Mouse (Mus musculus): ENCODE results near the gene Mterf1a. TPM values are rescaled to one million over a fixed set of nuclear protein-coding genes. Genes with fewer than 3 reads are reported as not detected.
A peak's percentile ranks its signal among the peaks of the same experiment; 100 is the strongest.
"Not testable (repeated sequence)": the region's sequence is repeated elsewhere in the genome, so short reads cannot be mapped to it uniquely, and the experiment has no call there.

The Mterf1a gene
- 7.8 and 8.1 TPM in 2 replicates for polyA plus RNA-seq (2015; fragmentation: Nextera tagmentation; extraction: Ambion mirVana)

DNA sequence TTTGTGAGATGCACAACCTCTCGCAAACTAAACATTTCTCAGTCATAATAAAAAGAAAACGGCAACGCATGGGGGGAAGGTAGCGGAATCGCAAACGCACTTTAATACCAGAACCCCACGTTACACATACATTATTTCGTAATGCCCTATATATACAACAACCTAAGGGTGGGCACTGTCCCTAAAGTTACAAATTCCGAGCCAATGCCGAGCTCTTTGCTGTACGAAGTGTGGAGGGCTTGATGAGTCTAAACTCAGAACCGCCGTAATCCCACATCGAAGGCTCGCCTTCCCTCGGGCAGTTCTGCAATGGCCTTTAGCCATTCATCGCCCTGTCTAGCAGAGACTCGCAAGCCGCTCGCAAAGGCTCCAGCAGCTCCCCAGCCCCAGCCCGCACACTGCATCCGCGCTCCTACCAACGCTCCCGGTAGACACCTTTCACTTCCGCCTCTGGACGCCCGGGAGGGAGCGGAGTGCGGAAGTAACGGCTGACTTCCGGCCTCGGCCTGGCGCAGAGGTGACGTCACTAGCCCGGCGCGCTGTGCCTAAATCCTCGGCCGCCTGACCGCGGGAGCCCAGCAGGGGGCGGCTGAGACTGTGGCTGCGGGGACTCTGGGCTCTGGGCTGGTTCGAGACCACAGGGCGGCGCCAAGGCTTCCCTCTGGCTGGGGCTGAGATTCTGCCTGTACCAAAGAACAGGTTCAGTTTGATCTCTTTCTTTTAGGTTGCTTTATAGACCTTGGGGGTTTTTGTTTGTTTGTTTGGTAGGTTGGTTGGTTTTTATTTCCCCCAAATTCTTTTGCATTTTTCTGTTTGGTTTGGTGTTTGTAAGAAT is at the start of gene Mterf1a:
Gene Mterf1a, minus strand, starts transcription at position 475 of the 835 bp plus-strand sequence.
- not testable (repeated sequence) for H3K36me3 ChIP-seq; H3K9me3 ChIP-seq (replicated peaks); H3K27me3 ChIP-seq; H3K27ac ChIP-seq (replicated peaks); H3K4me1 ChIP-seq
- Histone ChIP-seq H3K4me3 (replicated peaks) (peak within 1 kb of the TSS; percentile 42), H3K4me2 (replicated peaks) (peak within 1 kb of the TSS; percentile 51), H3K9ac (peak within 1 kb of the TSS; percentile 22; the same call in 1 of the 2 replicates)
- WGBS, result 1% methylated on average over 10 of the region's 47 CpGs
- ATAC-seq (ENCODE audit: insufficient number of reproducible peaks, low FRiP score, low TSS enrichment, low read depth), result peak; percentile 96

DNA sequence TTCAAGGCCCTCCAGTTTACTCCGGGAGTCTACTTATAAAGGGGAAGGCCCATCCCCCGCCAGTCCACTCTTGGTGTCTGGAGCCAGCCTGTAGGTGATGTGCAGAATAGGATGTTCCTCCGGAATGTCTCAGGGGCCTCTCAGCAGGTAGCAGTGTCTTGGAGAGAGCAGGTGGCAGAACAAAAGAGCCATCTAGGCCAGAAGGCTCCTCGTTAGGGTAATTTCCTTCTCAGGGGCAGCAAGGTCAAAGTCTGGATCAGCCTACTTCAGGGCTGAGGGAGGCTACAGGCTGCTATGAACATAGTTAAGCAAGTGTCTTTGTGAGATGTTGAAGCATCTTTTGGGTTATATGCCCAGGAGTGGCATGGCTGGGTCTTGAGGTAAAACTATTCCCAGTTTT is 49.4 kb upstream of the Mterf1a start:
- H3K4me3 ChIP-seq (replicated peaks); ATAC-seq (ENCODE audit: insufficient number of reproducible peaks, low FRiP score, low TSS enrichment, low read depth); H3K9me3 ChIP-seq (replicated peaks); H3K4me2 ChIP-seq (replicated peaks); H3K27me3 ChIP-seq; H3K9ac ChIP-seq; H3K27ac ChIP-seq (replicated peaks); H3K36me3 ChIP-seq; H3K4me1 ChIP-seq: not testable (repeated sequence)
- 79% methylated on average over 4 of the region's 4 CpGs for WGBS

DNA sequence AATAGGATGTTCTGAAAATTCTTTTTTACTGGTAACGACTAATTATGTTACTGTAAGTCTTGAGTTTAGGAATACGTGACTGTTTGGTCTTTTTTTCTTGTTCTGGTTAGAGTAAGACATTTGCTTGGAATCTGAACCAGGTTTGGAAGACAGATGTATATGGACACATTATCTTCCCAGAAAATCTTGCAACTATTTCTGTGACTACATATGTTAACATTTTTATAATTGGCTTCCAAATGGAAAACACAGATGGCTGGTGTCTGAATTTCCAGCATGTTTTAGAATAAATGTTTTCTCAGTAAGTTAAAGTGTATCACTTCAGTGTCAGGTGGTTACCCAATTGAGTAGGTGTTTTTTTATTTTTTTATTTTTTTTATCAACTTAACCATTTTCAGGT is 47.5 kb upstream of the Mterf1a start:
- H3K4me3 ChIP-seq (replicated peaks), result no peak overlapping the region

DNA sequence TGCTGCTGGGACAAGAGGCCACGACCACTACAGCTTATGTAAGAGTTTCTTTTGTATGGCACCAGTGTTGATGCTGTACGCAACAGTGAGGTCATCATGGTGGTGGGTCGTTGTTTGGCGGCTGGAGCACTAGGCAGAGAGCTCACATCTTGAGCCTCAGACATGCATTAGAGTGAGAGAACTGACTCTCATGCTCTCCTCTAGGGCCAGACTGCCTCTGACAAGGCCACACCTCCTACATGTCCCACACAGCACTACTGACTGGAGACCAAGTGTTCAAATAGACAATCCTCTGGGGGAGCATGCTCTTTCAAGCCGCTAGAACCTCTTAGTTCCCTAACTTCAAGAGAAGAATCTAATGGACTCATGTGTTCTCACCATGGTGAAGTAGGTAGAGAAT is 45.6 kb upstream of the Mterf1a start:
- Histone ChIP-seq H3K9ac (no peak overlapping the region), H3K36me3 (no peaks in the 10 kb centered on the region), H3K27me3 (no peaks in the 10 kb centered on the region), H3K4me3 (replicated peaks) (no peak overlapping the region), H3K27ac (replicated peaks) (0 out of 2 replicates have a peak overlapping the region, but pooled peaks have one; percentile 9), H3K9me3 (replicated peaks) (no peaks in the 10 kb centered on the region), H3K4me1 (peaks cover 13% of the 10 kb centered on the region; the same call in 1 of the 2 replicates), H3K4me2 (replicated peaks) (no peak overlapping the region)
- WGBS, result 94% methylated on average over 5 of the region's 5 CpGs
- no peak for ATAC-seq (ENCODE audit: insufficient number of reproducible peaks, low FRiP score, low TSS enrichment, low read depth)

More for the DNA sequence above, 47.5 kb upstream of the Mterf1a start:
- Histone ChIP-seq H3K27me3 (no peaks in the 10 kb centered on the region), H3K9me3 (replicated peaks) (no peaks in the 10 kb centered on the region), H3K27ac (replicated peaks) (no peak overlapping the region), H3K4me2 (replicated peaks) (no peak overlapping the region), H3K4me1 (peaks cover 13% of the 10 kb centered on the region; the same call in 1 of the 2 replicates), H3K36me3 (no peaks in the 10 kb centered on the region), H3K9ac (no peak overlapping the region)
- ATAC-seq (ENCODE audit: insufficient number of reproducible peaks, low FRiP score, low TSS enrichment, low read depth), result no peak
- 50% methylated on average over 2 of the region's 2 CpGs for WGBS

DNA sequence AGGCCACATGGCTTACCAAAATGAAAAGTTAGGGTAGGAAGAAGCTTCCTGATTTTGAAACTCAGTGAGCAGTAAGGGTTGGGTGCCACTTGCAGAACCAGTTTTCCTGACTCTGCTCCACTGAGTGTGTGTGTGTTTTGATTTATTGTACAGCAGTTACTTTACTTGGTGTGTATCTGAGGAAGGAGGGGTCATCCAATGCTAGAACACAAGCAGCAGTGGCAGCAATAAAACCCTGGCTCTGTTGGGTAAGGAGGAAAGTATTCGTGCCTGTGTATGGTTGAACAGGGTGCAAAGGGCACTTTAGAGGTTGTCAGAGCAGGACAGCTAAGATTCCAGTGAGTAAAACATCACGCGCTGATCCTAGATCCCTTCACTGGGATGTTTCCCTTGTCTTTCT is 45.2 kb upstream of the Mterf1a start:
- no peak for ATAC-seq (ENCODE audit: insufficient number of reproducible peaks, low FRiP score, low TSS enrichment, low read depth)
- H3K9me3 ChIP-seq (replicated peaks), result no peaks in the 10 kb centered on the region
- 88% methylated on average over 3 of the region's 3 CpGs for WGBS

DNA sequence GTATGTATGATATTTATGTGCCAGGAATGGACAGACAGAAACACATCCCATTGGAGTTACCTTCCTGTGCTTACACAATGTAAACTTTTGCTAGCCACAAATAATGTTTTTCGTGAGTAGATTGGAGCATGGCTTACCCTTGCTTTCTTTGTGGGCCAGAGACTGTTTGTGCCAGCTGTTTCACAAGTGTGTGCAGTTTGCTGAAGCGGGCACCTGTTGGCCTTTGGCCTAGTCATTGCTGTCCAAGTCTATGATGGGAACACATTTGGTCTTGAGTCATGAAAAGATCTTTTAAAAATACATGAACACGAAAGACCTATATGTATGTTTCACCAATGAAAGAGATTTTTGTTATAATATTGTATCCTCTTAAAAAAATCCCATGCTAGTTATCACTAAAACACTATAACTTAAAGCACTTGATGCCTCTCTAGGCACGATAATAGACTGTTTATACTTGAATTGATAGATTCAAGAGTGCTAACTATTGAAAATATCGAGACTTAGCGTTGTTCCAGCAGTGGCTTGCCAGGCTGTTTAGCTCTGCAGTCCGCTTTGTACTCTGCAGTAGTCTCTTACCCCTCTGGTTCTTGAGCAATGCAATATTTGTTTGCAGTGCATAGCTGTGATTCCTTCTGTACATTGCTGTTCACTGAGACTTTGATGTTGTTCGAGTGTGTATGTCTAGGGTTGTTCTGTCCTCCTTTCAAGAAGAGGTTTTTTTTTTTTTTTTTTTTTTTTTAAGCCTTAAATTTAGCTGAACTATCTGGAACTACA is 42.2 kb upstream of the Mterf1a start:
- ATAC-seq (ENCODE audit: insufficient number of reproducible peaks, low FRiP score, low TSS enrichment, low read depth), result no peak
- no peak overlapping the region for H3K4me3 ChIP-seq (replicated peaks)
- no peaks in the 10 kb centered on the region for H3K27me3 ChIP-seq
- no peak overlapping the region for H3K9ac ChIP-seq
- H3K4me1 ChIP-seq, result peaks cover 10% of the 10 kb centered on the region; the same call in 1 of the 2 replicates
- no peak overlapping the region for H3K27ac ChIP-seq (replicated peaks)
- WGBS, result 82% methylated on average over 8 of the region's 8 CpGs
- H3K36me3 ChIP-seq, result 0 out of 2 replicates have a peak, but pooled peaks cover 3% of the 10 kb centered on the region
- no peak overlapping the region for H3K4me2 ChIP-seq (replicated peaks)
- no peaks in the 10 kb centered on the region for H3K9me3 ChIP-seq (replicated peaks)

More for the DNA sequence above, 45.2 kb upstream of the Mterf1a start:
- Histone ChIP-seq H3K36me3 (0 out of 2 replicates have a peak, but pooled peaks cover 2% of the 10 kb centered on the region), H3K4me2 (replicated peaks) (no peak overlapping the region), H3K9ac (no peak overlapping the region), H3K27ac (replicated peaks) (0 out of 2 replicates have a peak overlapping the region, but pooled peaks have one; percentile 9), H3K4me3 (replicated peaks) (no peak overlapping the region), H3K27me3 (no peaks in the 10 kb centered on the region), H3K4me1 (peaks cover 13% of the 10 kb centered on the region; the same call in 1 of the 2 replicates)

DNA sequence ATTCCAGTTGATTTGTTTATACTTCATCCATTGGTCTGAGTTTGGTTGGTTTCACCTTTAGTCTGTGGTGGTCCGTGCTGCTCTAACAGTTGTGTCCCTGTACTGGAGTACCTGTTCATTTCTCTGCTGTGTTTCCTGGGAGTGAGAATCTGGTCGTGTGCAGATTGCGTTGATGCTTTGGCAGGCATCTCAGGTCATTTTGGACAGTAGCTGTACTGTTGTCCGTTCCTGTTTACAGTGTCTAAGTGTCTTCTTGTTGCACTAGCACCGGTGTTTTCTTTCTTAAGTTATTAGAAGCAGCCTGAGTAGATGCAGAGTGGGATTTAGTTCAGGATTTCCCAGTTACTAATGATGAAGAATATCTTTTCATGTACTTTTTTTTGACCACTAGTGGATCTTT is 41.5 kb upstream of the Mterf1a start:
- no peak for ATAC-seq (ENCODE audit: insufficient number of reproducible peaks, low FRiP score, low TSS enrichment, low read depth)
- Histone ChIP-seq H3K9me3 (replicated peaks) (no peaks in the 10 kb centered on the region), H3K27ac (replicated peaks) (no peak overlapping the region), H3K4me3 (replicated peaks) (no peak overlapping the region), H3K9ac (no peak overlapping the region), H3K4me1 (peaks cover 11% of the 10 kb centered on the region; the same call in 1 of the 2 replicates), H3K36me3 (0 out of 2 replicates have a peak, but pooled peaks cover 3% of the 10 kb centered on the region), H3K4me2 (replicated peaks) (no peak overlapping the region), H3K27me3 (no peaks in the 10 kb centered on the region)
- 85% methylated on average over 5 of the region's 5 CpGs for WGBS

DNA sequence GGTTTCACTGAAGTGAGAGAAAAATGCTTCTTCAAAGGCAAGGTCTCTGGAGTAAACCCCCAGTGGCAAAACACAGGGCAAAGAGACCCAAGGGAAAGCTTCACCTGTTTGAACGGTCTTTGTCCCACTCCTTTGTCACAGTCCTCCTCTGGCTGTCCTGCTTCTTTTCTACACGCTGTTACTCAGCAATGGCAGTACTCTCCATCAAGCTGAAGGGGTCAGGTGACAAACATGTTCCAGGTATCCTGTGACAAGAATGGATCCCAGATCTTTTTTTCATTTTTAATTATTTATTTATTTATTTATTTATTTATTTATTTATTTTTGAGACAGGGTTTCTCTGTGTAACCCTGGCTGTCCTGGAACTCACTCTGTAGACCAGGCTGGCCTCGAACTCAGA is 39.8 kb upstream of the Mterf1a start:
- H3K27ac ChIP-seq (replicated peaks), result no peak overlapping the region
- ATAC-seq (ENCODE audit: insufficient number of reproducible peaks, low FRiP score, low TSS enrichment, low read depth), result no peak
- H3K4me2 ChIP-seq (replicated peaks), result no peak overlapping the region
- 0 out of 2 replicates have a peak, but pooled peaks cover 3% of the 10 kb centered on the region for H3K36me3 ChIP-seq
- H3K4me1 ChIP-seq, result peaks cover 18% of the 10 kb centered on the region; the same call in 1 of the 2 replicates
- no peak overlapping the region for H3K4me3 ChIP-seq (replicated peaks)
- H3K27me3 ChIP-seq, result no peaks in the 10 kb centered on the region
- H3K9ac ChIP-seq, result no peak overlapping the region
- 89% methylated on average over 3 of the region's 3 CpGs for WGBS
- no peaks in the 10 kb centered on the region for H3K9me3 ChIP-seq (replicated peaks)

DNA sequence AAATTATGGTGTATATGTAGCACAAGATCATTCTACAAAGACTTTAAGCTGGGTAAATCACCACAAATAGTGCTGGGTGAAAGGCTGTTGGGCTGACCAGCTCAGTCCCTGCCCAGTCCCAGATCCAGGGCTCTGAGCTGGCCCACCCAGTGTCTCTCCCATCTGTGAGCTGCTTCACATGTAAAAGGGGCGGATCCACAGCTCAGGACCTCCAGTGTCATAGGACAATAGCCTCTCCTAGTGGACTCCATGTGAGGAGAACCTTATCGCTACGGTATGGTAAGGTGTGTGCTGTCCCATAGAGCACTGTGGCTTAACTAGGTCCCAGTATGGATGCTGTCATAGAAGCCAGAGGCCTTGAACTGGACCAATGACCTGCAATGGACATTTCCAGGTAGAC is 37.9 kb upstream of the Mterf1a start:
- Histone ChIP-seq H3K9me3 (replicated peaks) (no peaks in the 10 kb centered on the region), H3K4me1 (peaks cover 11% of the 10 kb centered on the region; the same call in 1 of the 2 replicates), H3K4me2 (replicated peaks) (no peak overlapping the region), H3K27me3 (no peaks in the 10 kb centered on the region), H3K36me3 (0 out of 2 replicates have a peak, but pooled peaks cover 3% of the 10 kb centered on the region), H3K27ac (replicated peaks) (no peak overlapping the region), H3K9ac (no peak overlapping the region), H3K4me3 (replicated peaks) (no peak overlapping the region)
- no peak for ATAC-seq (ENCODE audit: insufficient number of reproducible peaks, low FRiP score, low TSS enrichment, low read depth)
- 86% methylated on average over 3 of the region's 3 CpGs for WGBS

DNA sequence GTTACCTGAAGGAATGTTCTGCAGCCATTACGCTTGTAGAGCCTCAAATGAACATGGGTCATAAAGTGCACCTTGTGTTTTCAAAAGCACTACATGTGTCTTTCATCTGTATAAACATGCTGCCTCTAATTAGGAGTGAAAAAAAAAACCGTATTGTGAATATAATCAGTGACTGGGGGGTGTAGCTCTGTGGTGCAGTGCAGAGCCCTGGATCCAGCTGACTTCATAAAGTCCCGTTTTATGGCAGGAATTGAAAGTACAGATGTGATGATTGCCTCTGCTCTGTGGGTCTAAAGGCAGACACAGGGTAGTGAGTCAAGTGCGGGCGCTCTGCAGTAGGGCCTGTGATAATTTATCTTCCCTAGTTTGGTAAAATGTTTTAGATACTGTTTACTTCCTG is 37.0 kb upstream of the Mterf1a start:
- ATAC-seq (ENCODE audit: insufficient number of reproducible peaks, low FRiP score, low TSS enrichment, low read depth), result no peak
- Histone ChIP-seq H3K9ac (no peak overlapping the region), H3K27ac (replicated peaks) (no peak overlapping the region), H3K36me3 (0 out of 2 replicates have a peak, but pooled peaks cover 3% of the 10 kb centered on the region), H3K4me1 (peaks cover 11% of the 10 kb centered on the region; the same call in 1 of the 2 replicates), H3K4me3 (replicated peaks) (no peak overlapping the region), H3K27me3 (no peaks in the 10 kb centered on the region), H3K4me2 (replicated peaks) (no peak overlapping the region), H3K9me3 (replicated peaks) (no peaks in the 10 kb centered on the region)
- WGBS, result 52% methylated on average over 5 of the region's 5 CpGs

DNA sequence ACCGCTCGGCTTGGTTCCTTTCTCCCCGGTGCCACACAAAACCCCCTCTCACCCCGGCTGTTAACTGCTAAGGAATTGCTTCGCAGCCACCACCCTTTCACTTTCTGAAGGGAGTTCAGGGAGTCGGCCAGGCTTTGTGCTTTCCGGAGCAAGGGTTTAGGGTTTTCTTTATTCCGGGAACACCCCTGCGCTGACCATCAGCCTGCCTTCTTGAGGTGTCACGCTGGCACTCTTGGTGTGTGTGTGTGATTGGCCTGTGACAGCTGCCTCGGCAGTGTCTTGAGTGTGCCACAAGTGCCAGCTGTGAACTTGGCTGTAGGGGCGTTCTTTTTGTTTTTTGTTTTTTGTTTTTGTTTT is 34.9 kb upstream of the Mterf1a start:
- WGBS, result under 1% methylated on average over 12 of the region's 12 CpGs
- Histone ChIP-seq H3K4me1 (peaks cover 11% of the 10 kb centered on the region; the same call in 1 of the 2 replicates), H3K4me3 (replicated peaks) (peak overlapping the region; percentile 70), H3K9me3 (replicated peaks) (no peaks in the 10 kb centered on the region), H3K27me3 (no peaks in the 10 kb centered on the region), H3K27ac (replicated peaks) (peak overlapping the region; percentile 85), H3K4me2 (replicated peaks) (peak overlapping the region; percentile 61), H3K36me3 (no peaks in the 10 kb centered on the region), H3K9ac (peak overlapping the region; percentile 76)
- peak; percentile 59; the same call in 1 of the 2 replicates for ATAC-seq (ENCODE audit: insufficient number of reproducible peaks, low FRiP score, low TSS enrichment, low read depth)

Measured in embryonic facial prominence, embryonic 15.5 days (tissue).